Mouse (Mus musculus): ENCODE data around the gene Hus1. TPM values are rescaled to one million over a fixed set of nuclear protein-coding genes. Genes with fewer than 3 reads are reported as not detected.

The Hus1 gene
- total and polyA plus RNA-seq, 3 experiments: 21.7 to 29.4 TPM; not detected in 1

DNA sequence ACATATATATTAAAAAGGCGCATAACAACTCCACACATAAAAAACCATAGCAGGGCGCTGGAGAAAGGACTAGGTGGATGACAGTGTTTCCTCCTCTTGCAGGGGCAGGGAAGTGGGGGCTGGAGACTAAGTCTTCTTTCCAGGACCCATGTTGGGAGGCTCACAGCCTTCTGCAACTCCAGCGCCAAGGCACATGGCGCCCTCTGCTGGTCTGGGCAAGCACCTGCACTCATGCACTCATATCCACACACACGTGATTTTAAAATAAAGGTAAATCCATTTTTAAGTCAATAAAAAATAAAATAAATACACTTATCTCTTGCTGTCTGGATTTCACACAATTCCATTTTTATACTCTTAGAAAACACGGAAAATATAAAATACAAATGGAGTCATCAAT lies 54.0 kb downstream of the Hus1 start (continued):
- TF ChIP-seq CTCF (IDR thresholded peaks at IDR 0.05 in 2 of 3, conservative IDR thresholded peaks at IDR 0.05 in 1 of 3; ENCODE audit: control insufficient read depth in 1 of 3, insufficient read depth in 1 of 3, low read depth in 2 of 3, low read length in 3 of 3, poor library complexity in 1 of 3, severe bottlenecking in 1 of 3) (peak; percentile 62 to 83 (median 63)), TCF12 (IDR thresholded peaks at IDR 0.05; ENCODE audit: low read depth, low read length) (no peak)

DNA sequence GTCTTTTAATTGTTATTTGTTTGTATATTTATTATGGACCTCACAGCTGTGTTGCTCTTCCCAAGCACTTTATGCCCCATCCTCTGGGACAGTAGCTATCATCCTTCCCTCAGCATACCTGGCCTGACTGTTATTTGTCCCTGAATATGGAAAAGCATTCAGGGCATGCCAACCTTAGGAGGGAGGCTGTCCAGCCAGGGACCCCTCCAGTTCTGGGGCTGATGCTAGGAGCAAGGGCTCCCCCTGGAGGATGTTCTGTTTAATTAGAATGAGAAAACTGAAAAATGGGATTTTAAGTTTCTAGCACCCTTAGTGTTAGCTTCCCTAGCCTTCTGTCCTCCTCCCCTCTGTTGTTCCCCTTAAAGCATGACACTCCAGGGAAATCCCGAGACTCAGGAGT lies 55.3 kb downstream of the Hus1 start:
- H3K4me3 ChIP-seq (ENCODE audit: control insufficient read depth in 1 of 2, insufficient read depth in 1 of 2, low read depth in 2 of 2, low read length in 2 of 2): no peak overlapping the region
- peak; percentile 33 for DNase-seq (ENCODE audit: low read depth, low spot score)
- no peak overlapping the region for H3K27ac ChIP-seq (ENCODE audit: control insufficient read depth, low read depth, low read length)
- TF ChIP-seq RAD21 (IDR thresholded peaks at IDR 0.05; ENCODE audit: low read depth, low read length) (peak; percentile 60), CTCF (IDR thresholded peaks at IDR 0.05 in 2 of 3, conservative IDR thresholded peaks at IDR 0.05 in 1 of 3; ENCODE audit: control insufficient read depth in 1 of 3, insufficient read depth in 1 of 3, low read depth in 2 of 3, low read length in 3 of 3, poor library complexity in 1 of 3, severe bottlenecking in 1 of 3) (peak; percentile 38 to 59 (median 58)), KAT2A (conservative IDR thresholded peaks at IDR 0.05; ENCODE audit: low read depth, low read length) (no peak), SMC3 (IDR thresholded peaks at IDR 0.05; ENCODE audit: low read depth, low read length) (peak; percentile 49), ZC3H11A (IDR thresholded peaks at IDR 0.05; ENCODE audit: low read depth, low read length) (0 out of 2 replicates have a peak, but pooled peaks have one; percentile 12)
- H3K4me1 ChIP-seq (ENCODE audit: control insufficient read depth in 1 of 2, insufficient read depth in 2 of 2, low read length in 2 of 2): no peaks in the 10 kb centered on the region
- H3K79me2 ChIP-seq (ENCODE audit: control insufficient read depth, insufficient read depth, low read length, poor library complexity): no peaks in the 10 kb centered on the region
- no peaks in the 10 kb centered on the region for H3K36me3 ChIP-seq (ENCODE audit: control insufficient read depth in 1 of 2, insufficient read depth in 2 of 2, low read length in 2 of 2)
- H3K27me3 ChIP-seq (ENCODE audit: control insufficient read depth in 1 of 2, insufficient read depth in 2 of 2, low read length in 2 of 2): no peaks in the 10 kb centered on the region
- H3K9ac ChIP-seq (ENCODE audit: control insufficient read depth, low read depth, low read length, poor library complexity, severe bottlenecking): no peak overlapping the region
- no peaks in the 10 kb centered on the region for H3K9me3 ChIP-seq (replicated peaks; ENCODE audit: insufficient read depth, low read length)

DNA sequence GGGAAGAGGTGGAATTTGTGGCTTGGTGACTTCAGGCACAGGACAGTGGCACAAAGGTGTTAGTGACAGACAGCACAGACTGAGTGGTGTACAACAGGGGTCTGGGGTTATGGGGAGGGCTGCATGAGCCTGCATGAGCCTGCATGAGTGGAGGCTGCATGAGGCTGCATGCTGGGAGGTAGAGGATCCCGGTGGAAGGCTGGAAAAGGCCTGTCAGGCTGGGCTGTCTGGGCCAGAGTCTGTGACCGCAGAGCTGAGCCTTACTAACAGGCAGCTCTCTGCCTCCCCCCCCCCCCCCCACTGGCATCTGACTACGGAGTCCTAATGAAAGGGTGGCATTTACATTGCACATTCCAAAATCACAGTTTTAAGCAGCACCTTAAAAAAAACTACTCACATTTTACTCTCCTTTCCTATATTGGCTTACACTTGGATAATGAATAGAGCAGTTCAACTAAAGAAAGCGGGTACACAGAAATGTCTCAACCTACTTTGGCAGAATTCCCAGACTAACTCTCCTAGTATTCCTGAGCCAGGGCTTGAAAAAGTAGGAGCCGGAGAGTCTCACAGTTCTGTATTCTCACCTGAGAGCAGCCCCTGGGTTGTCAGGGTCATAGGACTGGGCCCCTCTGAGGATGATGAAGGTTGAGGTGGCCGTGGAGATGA lies 61.1 kb downstream of the Hus1 start:
- DNase-seq (ENCODE audit: low read depth, low spot score): no peak
- Histone ChIP-seq H3K36me3 (ENCODE audit: control insufficient read depth in 1 of 2, insufficient read depth in 2 of 2, low read length in 2 of 2) (no peaks in the 10 kb centered on the region), H3K4me1 (ENCODE audit: control insufficient read depth in 1 of 2, insufficient read depth in 2 of 2, low read length in 2 of 2) (no peaks in the 10 kb centered on the region), H3K27ac (ENCODE audit: control insufficient read depth, low read depth, low read length) (no peak overlapping the region), H3K79me2 (ENCODE audit: control insufficient read depth, insufficient read depth, low read length, poor library complexity) (no peaks in the 10 kb centered on the region), H3K4me3 (ENCODE audit: control insufficient read depth in 1 of 2, insufficient read depth in 1 of 2, low read depth in 2 of 2, low read length in 2 of 2) (no peak overlapping the region), H3K27me3 (ENCODE audit: control insufficient read depth in 1 of 2, insufficient read depth in 2 of 2, low read length in 2 of 2) (no peaks in the 10 kb centered on the region), H3K9me3 (replicated peaks; ENCODE audit: insufficient read depth, low read length) (no peaks in the 10 kb centered on the region), H3K9ac (ENCODE audit: control insufficient read depth, low read depth, low read length, poor library complexity, severe bottlenecking) (no peak overlapping the region)
- TF ChIP-seq GABPA (IDR thresholded peaks at IDR 0.05; ENCODE audit: low read depth, low read length) (no peak), RAD21 (IDR thresholded peaks at IDR 0.05; ENCODE audit: low read depth, low read length) (no peak), EP300 (IDR thresholded peaks at IDR 0.05; ENCODE audit: low read depth in 1 of 2, low read length in 2 of 2) (no peak), CHD2 (IDR thresholded peaks at IDR 0.05; ENCODE audit: low read length) (no peak), NELFE (IDR thresholded peaks at IDR 0.05; ENCODE audit: low read depth, low read length) (no peak), E2F4 (IDR thresholded peaks at IDR 0.05; ENCODE audit: borderline replicate concordance, low read depth, low read length) (no peak)

GRCm38 (mm10) chr11:8948871-8949270 lies 62.1 kb downstream of the Hus1 start:
- no peak for DNase-seq (ENCODE audit: low read depth, low spot score)
- Histone ChIP-seq H3K9ac (ENCODE audit: control insufficient read depth, low read depth, low read length, poor library complexity, severe bottlenecking) (no peak overlapping the region), H3K27ac (ENCODE audit: control insufficient read depth, low read depth, low read length) (no peak overlapping the region), H3K4me3 (ENCODE audit: control insufficient read depth in 1 of 2, insufficient read depth in 1 of 2, low read depth in 2 of 2, low read length in 2 of 2) (no peak overlapping the region), H3K36me3 (ENCODE audit: control insufficient read depth in 1 of 2, insufficient read depth in 2 of 2, low read length in 2 of 2) (no peaks in the 10 kb centered on the region), H3K79me2 (ENCODE audit: control insufficient read depth, insufficient read depth, low read length, poor library complexity) (no peaks in the 10 kb centered on the region), H3K4me1 (ENCODE audit: control insufficient read depth in 1 of 2, insufficient read depth in 2 of 2, low read length in 2 of 2) (no peaks in the 10 kb centered on the region), H3K9me3 (replicated peaks; ENCODE audit: insufficient read depth, low read length) (no peaks in the 10 kb centered on the region), H3K27me3 (ENCODE audit: control insufficient read depth in 1 of 2, insufficient read depth in 2 of 2, low read length in 2 of 2) (no peaks in the 10 kb centered on the region)
- TF ChIP-seq NELFE (IDR thresholded peaks at IDR 0.05; ENCODE audit: low read depth, low read length) (no peak), POLR2AphosphoS2 (IDR thresholded peaks at IDR 0.05; ENCODE audit: low read length) (no peak)

Measured in MEL (cell line).